Mouse (Mus musculus) erythroblast, embryonic 14.5 days (primary cell): ENCODE data around the gene Fam192a.

Experiments
- GATA1 ChIP-seq: IDR thresholded peaks from 2 replicates; pipeline ENCODE4 v1.6.1; 2012; ENCODE audit warnings: low read length, inconsistent platforms, mixed read lengths
- TAL1 ChIP-seq: IDR thresholded peaks from 3 replicates; pipeline ENCODE4 v1.6.1; 2012; ENCODE audit warnings: low read length, inconsistent platforms, mixed read lengths

- no peak for TF ChIP-seq TAL1
- TF ChIP-seq GATA1: no peak
Observed at GRCm38 (mm10) chr8:94529875-94530274, 71.9 kb downstream of the Fam192a start.
